Mouse (Mus musculus): Measurements from ENCODE around the gene Llgl2.

DNA sequence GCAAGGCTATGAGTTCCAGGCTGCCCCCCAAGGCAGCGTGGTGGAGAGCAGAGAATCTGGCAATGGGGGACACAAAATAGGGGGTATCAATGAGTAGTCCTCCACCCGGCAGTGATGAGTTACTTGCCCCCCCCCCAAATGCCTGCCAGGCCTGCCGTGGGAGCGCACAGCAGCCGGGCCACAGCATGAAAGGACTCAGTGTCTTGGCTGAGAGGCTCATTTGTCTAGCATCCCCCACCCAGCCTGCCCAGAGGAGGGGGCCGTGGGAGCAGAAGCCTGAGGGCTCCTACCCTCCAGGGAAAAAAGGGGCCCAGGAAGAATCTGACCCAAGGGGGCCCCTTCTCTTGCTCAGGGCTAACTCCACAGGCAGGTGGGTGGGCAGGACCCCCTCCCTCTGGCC lies 16.5 kb upstream of the Llgl2 start:
- TF ChIP-seq CTCF (IDR thresholded peaks at IDR 0.05; ENCODE audit: borderline replicate concordance, extremely low read depth, insufficient read depth, insufficient read length) (no peak), POLR2A (IDR thresholded peaks at IDR 0.05; ENCODE audit: borderline replicate concordance, extremely low read depth, insufficient read depth, insufficient read length, poor library complexity, severe bottlenecking) (no peak)
